Mouse (Mus musculus) B cell, adult 67 days (primary cell): Measurements from ENCODE around the gene Ppfibp1. TPM values are rescaled to one million over a fixed set of nuclear protein-coding genes. Genes with fewer than 3 reads are reported as not detected.

Source experiments
- total RNA-seq, 2 experiments: library from RNA; stranded (reverse); gene quantifications; 4 replicates each; pipeline ENCODE4 v1.2.4; 2023

Ppfibp1 gene
- 10 to 100 TPM; 11.7 to 12.7 TPM for total RNA-seq

GRCm38 (mm10) chr6:146887958-146888659 lies at the start of gene Ppfibp1:
Gene Ppfibp1 (plus strand): TSS chr6:146888487.

DNA sequence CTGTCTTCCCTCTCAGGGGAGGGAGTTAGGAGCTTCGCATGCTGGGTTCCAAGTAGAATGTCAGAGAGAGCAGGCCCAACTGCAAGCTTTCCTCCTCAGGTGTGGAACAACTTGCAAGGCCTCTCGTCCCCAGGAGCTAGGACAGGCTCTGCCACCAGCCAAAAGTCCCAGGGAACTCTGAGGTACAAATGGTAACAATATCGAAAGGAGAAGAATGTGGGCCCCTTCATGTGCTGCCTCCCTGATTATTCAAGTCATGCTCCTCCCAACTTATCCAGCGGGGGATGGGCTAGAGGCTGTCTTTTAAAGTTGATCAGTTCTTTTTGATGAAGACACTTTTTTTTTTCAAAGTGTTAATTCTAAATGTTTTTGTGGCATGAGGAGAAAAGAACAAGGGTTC lies 38.2 kb upstream of the Ppfibp1 start, which contains the start of gene Smco2:
Gene Smco2 (plus strand): TSS at position 55 of the 400 bp plus-strand sequence.

DNA sequence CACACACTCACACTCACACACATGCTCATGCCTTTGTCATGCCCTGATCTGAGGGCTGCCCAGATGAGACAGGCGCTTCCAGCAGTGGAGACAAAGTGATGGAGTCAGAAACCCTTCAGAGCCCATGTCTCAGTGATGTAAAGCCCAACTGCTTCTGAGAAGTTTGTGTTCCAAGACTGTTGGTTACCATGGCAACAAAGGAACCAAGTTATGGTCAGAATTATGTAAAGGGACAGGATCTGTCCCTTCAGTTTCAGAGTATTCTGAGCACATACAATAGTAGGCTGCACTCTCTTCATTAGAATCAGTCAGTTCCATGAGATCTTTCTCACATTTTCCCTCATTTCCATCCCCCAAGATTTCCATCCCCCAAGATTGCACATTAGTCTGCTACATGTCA lies 66.0 kb downstream of the Ppfibp1 start, which contains the start of gene 1700034J05Rik:
Gene 1700034J05Rik (minus strand): TSS at position 165 of the 400 bp plus-strand sequence.

GRCm38 (mm10) chr6:147032303-147032925 lies 144.1 kb downstream of the Ppfibp1 start, which contains the start of gene Rep15:
Gene Rep15 (plus strand): TSS chr6:147032584.

GRCm38 (mm10) chr6:147042291-147043290 lies 154.3 kb downstream of the Ppfibp1 start, which contains the start of gene Mrps35:
Gene Mrps35 (plus strand): TSS chr6:147042764.

Other genes starting within 250 kb of the Ppfibp1 start
- 10 to 100 TPM; 34.8 to 36.6 TPM for gene Med21, start 245.9 kb upstream of the Ppfibp1 start, total RNA-seq
- gene Tm7sf3, start 245.7 kb upstream of the Ppfibp1 start, total RNA-seq = 10 to 100 TPM in 1 of 2 experiments, 1 to 10 TPM in 1; 9.7 to 10.2 TPM
- 10 to 100 TPM; 15.3 to 16.3 TPM for gene Stk38l, start 163.5 kb upstream of the Ppfibp1 start, total RNA-seq
- not detected for gene Arntl2, start 92.4 kb upstream of the Ppfibp1 start, total RNA-seq
- gene Smco2, start 38.4 kb upstream of the Ppfibp1 start, total RNA-seq = not detected
- gene 1700034J05Rik, start 65.9 kb downstream of the Ppfibp1 start, total RNA-seq = not detected
- gene Rep15, start 144.1 kb downstream of the Ppfibp1 start, total RNA-seq = under 1 TPM in 1 of 2 experiments, not detected in 1; 0.77 TPM
- gene Mrps35, start 154.3 kb downstream of the Ppfibp1 start, total RNA-seq = 10 to 100 TPM; 43.7 to 54.9 TPM
- gene Mansc4, start 198.5 kb downstream of the Ppfibp1 start, total RNA-seq = not detected
- 10 to 100 TPM; 15.1 to 17.1 TPM for gene Klhl42, start 202.9 kb downstream of the Ppfibp1 start, total RNA-seq